Mouse (Mus musculus) brain, adult 2 months (tissue): ENCODE data around the gene Gm13691.
"Not testable (repeated sequence)": the region's sequence is repeated elsewhere in the genome, so short reads cannot be mapped to it uniquely, and the experiment has no call there.

Experiments
- DNase-seq: peaks from one replicate; pipeline ENCODE4 v3.0.0; 2011; ENCODE audit warnings: low read depth, low spot score

The Gm13691 gene

DNA sequence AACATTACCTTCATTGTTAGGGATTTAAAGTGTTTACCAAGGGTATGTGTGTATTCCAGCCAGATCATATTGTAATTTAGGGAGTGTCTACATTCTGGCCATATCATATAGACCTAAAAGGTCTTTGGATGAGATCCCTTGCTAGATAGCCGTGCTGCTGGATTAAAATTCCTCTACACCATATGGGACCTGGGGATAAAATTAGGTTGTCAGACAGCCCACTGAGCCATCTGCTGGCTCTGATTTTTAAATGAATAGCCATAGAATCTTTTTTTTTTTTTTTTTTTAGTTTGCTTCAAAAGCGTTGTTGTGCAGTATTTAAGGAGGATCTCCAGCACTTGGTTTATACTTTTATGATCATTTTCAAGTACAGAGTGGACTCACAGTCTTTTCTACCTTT, 42.2 kb downstream of the Gm13691 start:
- DNase-seq = peak; percentile 60

DNA sequence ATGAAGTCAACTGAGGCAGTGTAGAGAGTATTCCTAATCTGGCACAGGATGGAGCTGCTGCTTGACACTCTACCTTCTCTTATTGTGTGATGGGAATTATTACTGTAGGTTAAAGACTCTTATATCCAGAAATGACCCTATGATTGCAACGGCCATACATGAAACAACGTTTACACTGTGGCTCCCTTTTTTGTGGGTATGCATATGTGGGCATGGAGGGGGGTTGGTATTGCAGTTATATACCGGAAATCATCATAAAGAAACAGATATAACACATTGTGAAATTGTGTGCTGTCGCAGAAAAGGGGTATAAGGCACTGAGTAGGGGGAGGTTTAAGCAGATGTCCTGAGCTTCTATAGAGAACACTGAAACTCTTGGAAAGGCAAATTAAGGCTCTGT, 45.6 kb downstream of the Gm13691 start:
- no peak for DNase-seq

DNA sequence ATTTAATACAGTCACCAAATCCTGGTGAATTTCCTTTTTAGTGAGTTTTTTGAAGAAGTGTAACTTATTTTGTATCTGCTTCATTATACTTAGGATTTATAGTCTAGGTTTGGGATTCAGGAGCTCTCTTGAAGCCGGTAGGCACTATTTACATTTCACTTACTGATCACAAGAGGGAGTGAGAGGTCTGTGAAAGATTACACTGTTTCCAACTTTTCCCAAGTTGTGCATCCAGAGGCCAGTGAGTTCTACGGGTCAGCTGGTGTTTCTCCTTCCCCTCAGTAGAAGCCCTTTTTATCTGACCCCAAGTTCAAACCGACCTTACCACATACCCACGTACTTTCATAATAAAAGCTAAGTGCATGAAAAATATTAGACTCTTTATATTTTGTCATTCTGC, 47.0 kb downstream of the Gm13691 start:
- DNase-seq = peak; percentile 27

DNA sequence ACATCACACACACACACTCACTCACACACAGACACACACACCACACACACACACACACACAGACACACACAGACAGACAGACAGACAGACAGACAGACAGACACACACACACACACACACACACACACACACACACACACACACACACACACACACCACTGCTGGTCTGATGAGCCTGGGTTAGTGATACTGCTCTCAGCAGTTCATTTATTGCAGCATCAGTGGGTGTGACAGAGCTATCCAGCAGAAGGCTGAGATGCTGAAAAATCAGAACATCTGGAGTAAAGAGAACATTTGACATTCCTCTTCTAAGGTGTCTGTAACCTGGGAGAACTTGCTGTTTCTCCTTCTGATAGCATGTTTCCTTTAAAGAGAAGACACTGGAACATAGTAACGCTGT, 47.6 kb downstream of the Gm13691 start:
- DNase-seq = not testable (repeated sequence)

DNA sequence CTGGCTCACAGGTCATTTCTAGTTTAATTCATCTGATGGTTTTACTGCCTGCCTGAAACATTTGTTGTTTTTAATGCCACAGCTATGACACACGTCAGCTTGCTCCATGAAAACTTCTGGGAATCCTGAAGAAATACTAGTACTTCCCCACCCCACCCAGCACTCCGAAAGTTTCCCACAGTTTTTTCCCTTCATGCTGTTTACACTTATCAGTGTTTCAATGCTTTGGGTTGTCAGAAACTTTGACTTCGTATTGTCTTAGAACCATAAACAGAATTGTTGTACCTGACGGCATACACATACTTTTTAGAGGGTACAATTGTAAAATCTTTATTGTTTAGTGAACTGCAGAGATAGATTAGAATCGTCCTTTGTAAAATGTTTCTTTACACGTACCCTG, 48.9 kb downstream of the Gm13691 start:
- no peak for DNase-seq
